Mouse (Mus musculus): ENCODE data around the gene Wnt5b. TPM values are rescaled to one million over a fixed set of nuclear protein-coding genes. Genes with fewer than 3 reads are reported as not detected.

Wnt5b gene
- 3.0 TPM for polyA plus RNA-seq (2014; fragmentation: Illumina TruSeq; extraction: RNeasy Lipid Tissue Mini Kit (QIAGEN cat#74804); ENCODE audit: low read depth, low replicate concordance)

DNA sequence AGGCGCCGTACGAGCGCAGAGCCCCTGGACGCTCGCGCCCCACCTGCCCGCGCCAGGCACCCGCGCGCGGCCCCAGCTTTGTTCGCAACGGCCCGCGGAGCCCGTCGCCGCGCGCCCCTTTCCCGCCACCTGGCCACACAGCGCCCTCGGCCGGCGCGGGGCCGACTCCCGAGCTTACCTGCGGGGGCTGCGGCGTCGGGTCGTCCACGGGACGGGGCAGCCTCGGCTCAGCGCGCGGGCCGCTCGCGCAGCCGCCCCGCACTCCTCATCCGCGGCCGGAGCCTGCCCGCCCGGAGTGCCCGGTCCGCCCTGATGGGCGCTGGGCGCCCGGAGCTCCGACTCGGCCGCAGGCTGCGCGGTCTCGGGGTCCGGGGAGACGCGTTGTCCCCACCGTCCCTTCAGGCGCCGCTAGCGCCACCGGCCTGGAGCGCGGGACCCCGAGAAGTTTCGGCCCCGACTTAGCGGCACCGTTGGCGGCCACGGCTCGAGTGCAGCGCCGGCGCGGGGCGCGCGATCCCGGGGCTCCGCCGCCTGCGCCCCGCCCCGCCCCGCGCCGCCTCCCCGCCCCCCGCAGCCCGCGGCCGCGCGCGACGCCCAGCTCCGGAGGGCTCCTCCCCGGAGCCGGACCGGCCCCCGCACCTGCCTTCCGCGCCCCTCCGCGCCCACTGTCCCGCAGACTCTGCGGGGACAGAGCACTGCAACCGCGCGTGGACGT lies at the start of gene Wnt5b:
Gene Wnt5b, minus strand, starts transcription at position 545 of the 715 bp plus-strand sequence.

DNA sequence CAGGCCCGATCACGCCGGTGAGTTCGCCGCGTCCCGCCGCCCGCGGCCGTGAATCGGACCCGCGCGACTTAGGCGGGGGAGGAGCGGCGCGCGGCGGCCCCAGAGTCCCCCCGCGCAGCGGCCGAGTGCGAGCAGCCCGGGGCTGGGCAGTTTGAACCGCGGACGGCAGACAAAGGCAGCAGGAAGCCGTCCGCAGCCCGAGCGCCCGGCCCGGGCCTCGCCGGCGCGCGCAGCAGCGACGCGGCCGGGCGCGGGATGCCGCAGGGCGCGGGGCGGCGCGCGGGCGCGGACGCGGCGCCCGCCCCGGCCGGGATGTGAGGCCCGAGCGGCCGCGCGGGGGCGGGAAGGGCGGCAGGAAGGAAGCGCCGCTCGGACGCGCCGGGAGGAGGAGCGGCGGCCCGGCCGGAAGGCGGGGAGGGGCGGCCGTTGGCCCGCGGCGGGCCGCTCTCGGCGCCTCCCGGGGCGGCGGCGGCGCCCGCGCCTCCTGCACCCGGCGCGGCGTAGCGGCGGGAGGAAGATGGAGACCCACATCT lies 64.7 kb downstream of the Wnt5b start, which contains the start of gene Fbxl14:
Gene Fbxl14, plus strand, starts transcription at position 326 of the 533 bp plus-strand sequence.

DNA sequence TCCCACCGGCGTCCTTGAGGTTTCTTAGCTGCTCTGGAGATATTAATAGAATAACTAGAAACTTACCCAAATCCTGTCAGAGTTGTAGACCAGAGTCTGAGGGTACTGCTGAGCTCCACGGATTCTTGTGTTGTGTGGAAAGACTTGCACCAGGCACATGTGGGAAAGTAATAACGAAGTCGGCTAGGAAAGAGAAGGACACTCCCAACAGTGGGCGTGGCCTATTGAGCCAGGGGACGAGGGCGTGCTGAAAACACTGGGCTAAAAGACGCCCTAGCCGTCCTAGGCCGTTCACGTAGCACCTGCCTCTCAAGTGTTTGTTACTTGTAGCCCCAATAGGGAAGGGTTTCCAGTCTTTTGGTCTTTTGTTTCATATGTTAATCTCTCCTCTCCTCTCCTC lies 126.8 kb downstream of the Wnt5b start, which contains the start of gene Adipor2:
Gene Adipor2, minus strand, starts transcription at position 351 of the 400 bp plus-strand sequence.

Other genes starting within 250 kb of the Wnt5b start
- 0.29 TPM for gene Lrtm2, start 213.6 kb downstream of the Wnt5b start, polyA plus RNA-seq (2014; fragmentation: Illumina TruSeq; extraction: RNeasy Lipid Tissue Mini Kit (QIAGEN cat#74804); ENCODE audit: low read depth, low replicate concordance)
- 62.0 TPM for gene Adipor2, start 126.6 kb downstream of the Wnt5b start, polyA plus RNA-seq (2014; fragmentation: Illumina TruSeq; extraction: RNeasy Lipid Tissue Mini Kit (QIAGEN cat#74804); ENCODE audit: low read depth, low replicate concordance)
- gene Fbxl14, start 64.7 kb downstream of the Wnt5b start, polyA plus RNA-seq (2014; fragmentation: Illumina TruSeq; extraction: RNeasy Lipid Tissue Mini Kit (QIAGEN cat#74804); ENCODE audit: low read depth, low replicate concordance) = 9.9 TPM